Mouse (Mus musculus) adrenal gland, adult (tissue): ENCODE results near the gene Ski.
"Not testable (repeated sequence)": the region's sequence is repeated elsewhere in the genome, so short reads cannot be mapped to it uniquely, and the experiment has no call there.

Source experiments
- DNase-seq, 2 experiments: peaks; one replicate each; pipeline ENCODE4 v3.0.0; 2022 to 2023; ENCODE audit warnings: low spot score in 1 of 2; ENCODE audit not compliant: inconsistent age in 2 of 2

Gene Ski

DNA sequence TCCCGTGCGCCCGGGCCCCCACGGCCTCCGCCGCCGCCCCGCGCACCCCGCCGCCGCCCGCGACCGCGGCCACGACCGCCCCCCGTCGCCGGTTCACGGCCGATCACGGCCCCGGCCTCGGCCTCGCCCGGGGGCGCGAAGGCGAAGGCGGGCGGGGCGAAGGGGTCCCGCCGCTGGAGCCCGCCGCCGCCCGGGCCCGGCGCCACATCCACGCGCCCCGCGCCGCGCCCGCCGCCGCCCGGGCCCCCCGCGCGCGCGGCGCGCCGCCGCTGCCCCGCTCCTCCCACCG lies at the start of gene Ski:
Ski (minus strand) TSS at position 41 of the 289 bp plus-strand sequence.
- DNase-seq, result no peak

DNA sequence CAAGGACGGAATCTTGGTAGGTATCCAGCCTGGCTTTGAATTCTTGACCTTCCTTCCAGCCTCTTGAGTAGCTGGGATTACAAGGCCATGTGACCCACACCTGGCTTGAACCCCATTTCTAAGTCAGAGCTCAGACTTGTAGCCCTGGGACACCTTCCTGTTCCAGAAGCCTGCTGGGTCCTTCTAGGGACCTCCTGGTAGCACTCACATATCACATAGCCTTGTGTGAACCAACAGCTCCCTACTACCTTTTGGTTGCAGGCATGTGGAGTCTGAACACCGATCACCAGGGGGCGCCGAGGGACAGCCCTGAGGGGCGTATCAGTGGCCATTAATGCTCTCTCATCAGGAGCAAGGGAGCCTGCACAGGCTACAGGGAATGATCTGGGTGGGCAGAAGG lies 46.0 kb upstream of the Ski start:
- DNase-seq, result peak; percentile 64 to 85

DNA sequence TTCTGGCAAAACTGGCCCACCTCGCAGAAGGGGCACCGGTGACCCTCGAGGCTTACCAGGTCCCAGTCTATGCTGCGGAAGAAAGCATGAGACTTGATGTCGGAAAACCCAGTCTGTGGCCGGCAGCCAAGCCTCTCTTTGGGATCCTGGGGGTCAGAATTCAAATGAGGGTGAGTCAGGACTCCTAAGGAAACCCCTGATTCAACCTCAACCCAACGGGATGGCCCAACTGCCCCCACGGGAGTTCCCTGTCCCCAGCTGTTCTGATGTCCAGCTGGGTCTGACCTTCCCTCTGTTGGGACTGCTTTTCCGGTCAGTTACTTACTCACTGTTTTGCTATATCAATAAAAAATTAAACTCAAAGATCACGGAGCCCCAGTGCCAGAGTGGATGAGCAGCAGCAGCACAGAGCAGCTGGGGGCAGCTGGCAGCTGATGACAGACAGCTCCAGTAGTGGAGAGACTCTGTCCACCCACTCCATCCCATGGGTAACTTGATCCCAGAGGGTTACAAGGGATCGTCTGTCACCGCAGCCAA lies 45.3 kb upstream of the Ski start:
- no peak for DNase-seq

DNA sequence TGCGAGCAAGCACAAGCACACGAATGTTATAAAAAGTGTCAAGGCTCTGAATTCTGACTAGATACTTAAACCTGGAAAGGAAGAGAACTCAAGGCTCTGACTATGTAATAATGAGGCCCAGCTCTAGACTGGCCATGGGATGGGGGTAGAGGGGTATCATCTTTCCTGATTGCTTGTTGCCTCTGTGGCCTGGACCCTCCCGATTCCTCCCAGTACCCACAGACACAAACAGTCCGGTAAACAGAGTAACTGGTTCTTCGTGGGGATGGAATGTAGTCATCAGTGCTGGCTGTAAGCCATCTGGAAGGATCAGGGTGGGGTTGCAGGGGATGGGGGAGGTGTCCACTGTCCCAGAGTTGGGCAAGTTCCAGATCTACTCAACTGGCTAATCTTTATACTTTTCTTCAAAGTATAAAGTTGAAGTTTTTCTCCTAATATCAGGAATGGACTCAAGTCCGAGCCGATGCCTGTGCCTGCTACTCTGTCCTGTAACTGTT lies 44.7 kb upstream of the Ski start:
- peak in 1 of 2 experiments; percentile 47 for DNase-seq

DNA sequence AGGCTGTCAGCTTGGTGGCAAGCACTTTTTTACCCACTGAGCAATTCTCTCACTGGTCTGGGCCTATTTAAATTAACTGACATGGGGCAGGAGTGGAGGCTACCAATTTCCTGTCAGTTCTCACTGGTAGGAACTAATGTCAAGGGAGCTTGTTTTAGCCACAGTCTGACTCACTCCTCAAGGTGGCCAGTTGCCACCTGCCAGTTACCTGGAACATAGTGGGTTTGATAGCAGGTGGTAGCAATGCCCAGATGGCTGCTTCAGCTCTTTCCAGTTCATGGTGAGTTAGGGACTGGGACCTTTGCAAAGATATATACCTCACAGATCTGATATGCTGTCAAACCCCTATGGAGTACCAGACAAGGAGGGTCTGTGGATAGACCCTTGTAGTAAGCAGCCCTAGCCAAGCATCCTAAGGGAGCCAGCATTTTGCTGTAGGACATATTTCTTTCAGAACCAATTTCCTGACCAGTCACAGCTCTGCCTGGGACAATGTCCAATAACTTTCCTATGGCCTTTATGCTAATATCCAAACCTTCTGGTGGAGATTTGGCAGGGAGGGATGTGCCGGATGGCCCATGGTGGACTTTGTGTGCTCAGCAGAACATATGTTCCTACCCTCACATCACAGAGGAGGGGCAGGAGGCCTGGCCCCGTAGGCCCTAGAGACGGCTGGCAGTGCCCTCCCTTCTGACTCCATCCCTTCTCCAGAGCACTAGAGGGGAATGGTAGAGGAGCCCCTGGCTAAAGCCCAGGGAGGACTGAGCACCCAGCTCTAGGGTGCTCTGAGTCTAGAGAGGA lies 42.3 kb upstream of the Ski start:
- no peak for DNase-seq

DNA sequence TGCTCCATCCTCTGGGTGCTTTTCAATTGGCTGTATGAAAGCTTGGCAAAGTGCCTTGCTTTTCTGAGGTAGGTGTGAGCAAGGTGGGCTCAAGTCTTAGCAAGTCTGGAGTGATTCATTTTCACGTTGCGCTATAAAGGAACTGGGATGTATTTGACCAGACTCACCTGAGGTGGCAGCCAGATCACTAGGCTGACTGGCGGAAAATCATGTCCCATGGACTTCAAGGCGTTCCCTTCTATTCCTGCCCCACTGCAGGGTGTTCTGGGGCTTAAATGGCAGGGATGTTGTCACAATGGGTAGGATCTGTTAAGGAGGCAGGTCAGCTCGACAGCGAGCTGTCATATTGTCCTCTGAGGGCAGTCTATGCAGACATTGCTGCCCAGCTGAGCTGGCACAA lies 29.9 kb upstream of the Ski start:
- DNase-seq, result no peak

DNA sequence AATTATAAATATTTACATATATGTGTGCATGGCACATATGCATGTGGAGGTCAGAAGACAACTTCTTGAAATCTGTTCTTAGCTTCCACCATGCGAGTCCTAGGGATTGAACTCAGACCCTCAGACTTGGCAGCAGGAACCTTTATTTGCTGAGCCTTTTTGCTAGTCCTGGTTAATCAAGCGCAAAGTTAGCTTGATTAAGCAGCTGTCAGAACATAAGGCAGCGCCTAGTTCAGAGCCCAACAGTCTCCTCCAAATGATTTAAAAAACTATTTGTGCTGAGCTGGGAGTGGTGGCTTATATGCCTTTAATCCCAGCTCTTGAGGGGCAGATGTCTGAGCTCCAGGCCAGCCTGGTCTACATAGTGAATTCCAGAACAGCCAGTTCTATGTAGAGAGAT lies 28.8 kb upstream of the Ski start:
- no peak for DNase-seq

DNA sequence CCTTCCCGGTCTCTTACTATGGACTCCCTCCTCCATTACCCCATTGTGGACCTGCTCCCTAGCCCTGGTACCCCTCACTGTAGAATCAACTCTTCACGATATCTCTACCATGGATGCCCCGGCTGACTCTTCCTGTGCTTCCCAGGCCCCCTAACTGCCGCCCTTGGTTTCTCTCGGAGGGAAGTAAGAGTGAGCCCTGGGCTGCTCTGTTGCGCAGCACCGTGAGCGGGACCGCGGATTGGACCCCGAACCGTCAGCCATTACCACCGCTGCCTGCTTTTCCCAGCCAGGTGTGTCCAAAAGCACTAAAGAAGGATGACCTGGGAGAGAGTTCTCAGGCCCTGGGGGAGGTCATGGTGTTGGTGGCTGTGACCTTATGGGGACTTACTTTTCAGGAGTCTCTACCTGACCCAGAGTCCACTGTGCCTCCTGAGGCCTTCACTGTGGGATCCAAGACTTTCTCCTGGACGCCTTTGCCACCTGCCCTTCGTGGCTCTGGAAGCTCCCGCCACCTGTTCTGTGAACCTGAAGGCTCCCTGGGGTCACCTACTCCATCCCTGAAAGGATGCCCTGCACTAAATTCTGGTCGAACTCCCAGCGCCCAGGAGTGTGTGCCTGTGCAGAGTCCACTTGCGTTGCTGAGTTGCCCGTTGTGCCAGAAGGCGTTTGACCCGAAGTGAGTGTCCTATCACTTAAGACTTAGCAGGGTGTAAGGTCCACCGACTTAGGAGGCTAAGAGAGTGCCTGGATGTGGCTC lies 28.1 kb upstream of the Ski start:
- DNase-seq, result peak; percentile 35 to 79

DNA sequence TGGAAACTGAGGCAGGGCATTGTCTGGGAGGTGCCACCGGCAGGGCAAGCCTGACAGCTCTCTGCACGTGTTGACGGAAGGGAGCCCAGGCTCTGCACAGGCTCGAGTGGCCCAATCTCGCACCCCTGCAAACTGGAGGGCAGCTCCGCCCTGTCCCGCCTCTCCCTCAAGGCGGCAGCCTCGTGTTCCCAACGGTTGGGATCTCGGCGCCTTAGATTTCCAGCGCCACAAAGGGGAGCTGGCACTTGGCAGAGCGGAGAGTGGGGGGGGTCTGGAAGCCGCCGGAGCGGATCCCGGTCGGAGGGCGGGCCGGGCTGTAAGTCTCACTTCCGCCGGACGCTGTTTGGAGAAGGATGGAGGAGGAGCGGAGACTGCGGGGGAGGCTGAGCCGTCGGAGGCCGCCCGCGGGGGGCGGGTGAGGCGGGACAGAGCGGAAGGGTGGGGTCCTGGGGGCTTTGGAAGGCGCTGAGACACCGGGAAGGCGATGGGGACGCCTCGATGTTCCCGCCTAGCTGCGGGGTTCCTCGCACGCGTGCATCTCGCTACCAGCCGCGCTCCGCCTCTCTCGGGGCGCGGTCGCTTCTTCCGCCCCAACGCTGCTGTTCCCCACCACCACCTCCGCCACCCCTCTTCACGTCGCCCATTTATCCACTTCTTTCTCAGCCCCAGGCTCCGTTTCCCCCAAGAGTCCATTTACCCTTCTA lies 27.4 kb upstream of the Ski start, which contains the start of gene Faap20:
Faap20 (plus strand) TSS at position 155 of the 704 bp plus-strand sequence.
- peak; percentile 92 to 97 for DNase-seq

DNA sequence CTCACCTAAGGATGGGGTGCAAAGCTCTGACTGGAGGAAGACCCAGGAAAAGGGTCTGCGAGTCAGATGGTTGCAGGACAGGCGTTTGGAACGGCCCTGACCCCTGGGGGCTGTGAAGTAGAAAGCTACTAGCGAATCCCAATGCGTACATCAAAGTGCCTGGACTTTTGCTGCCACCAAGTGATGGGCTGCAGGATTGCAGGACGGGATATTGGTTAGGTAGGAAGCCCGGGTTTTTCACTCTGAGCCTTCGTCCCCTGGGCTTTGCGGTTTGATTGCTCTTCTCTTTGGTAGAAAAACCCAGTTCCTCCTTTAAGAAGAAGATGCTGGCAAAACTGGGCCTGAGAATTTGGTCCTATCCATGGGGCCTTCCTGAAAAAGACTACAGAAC lies 26.9 kb upstream of the Ski start:
- DNase-seq, result peak; percentile 90 to 98

DNA sequence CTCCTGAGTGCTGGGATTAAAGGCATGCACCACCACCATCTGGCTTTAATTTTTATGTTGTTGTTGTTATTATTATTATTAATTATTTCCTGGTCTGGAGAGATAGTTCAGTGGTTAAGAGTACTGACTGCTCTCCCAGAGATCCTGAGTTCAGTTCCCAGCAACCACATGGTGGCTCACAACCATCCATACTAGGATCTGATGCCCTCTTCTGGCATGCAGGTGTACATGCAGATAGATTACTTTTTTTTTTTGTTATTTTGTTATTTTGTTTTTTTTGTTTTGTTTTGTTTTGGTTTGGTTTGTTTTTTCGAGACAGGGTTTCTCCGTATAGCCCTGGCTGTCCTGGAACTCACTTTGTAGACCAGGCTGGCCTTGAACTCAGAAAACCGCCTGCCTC lies 25.7 kb upstream of the Ski start:
- not testable (repeated sequence) for DNase-seq

DNA sequence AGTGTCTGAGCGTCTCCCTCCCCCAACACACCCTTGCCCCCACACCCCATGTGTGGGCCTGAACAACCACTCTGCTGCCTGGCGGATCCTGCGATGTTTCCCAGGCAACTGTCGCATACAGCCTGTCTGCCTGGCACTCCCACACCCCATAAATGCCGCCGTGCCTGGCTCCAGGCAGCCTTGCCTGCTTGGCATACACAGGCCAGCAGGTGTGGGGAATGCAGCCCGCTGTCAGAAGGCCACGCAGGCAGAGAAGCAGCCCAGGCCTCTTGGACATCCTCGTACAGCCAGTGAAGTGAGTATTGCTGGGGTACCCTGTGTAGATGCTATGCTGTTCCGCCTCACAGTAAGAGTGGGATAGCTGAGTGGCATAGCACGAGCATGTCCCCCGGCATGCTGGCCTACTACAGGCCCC lies 24.3 kb upstream of the Ski start:
- DNase-seq, result no peak

DNA sequence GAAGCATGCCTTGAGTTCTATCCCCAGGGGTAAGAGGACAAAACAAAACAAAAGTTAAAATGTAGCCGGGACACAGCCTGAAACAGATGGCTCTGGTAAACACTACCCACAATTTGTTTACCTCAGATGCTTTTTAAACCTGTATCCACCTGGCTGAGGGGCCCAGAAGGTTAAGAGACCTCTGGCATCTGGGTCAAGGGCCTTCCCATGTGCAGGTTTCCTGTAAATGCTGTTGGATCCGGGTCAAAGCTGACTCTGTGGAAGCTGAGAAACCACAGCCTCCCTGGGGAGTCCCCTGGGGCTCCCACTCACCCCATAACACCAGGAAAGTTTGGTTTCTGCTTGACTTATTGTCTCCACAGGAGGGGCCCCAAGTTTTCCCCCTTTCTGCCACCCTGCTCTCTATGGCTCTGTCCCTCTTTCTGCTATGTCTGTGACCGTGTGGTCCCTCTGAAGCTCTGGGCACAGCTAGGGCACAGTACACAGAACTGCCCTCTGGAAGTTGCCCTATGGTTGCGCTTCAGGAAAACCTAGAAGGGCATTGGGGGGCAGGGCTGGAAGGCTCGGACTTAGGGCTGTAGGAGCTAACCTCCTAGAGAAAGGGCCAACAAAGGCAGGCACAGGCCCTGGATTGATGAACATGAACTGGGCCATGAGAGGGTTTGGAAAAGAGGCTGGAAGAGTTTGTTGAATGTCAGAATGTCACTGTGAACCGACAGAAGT lies 23.5 kb upstream of the Ski start:
- no peak for DNase-seq

DNA sequence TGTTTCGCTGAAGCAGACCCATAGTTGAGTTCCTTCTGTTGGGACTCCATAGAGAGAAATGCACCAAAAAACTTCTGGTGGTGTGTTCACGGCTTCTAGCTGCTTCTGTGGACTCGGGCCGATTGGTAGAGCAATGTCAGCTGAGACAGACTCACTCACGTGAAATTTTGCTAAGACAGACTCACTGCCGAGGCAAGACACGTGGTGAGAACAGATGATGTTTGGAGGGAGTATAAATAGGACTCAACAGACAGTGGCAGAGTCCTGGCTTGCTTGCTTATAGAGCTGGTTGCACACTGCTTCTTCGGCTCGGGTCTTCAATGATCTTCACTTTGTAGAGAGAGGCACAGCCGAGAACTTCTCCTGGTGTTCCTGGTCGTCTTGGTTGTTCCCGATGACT lies 20.8 kb upstream of the Ski start:
- no peak for DNase-seq

DNA sequence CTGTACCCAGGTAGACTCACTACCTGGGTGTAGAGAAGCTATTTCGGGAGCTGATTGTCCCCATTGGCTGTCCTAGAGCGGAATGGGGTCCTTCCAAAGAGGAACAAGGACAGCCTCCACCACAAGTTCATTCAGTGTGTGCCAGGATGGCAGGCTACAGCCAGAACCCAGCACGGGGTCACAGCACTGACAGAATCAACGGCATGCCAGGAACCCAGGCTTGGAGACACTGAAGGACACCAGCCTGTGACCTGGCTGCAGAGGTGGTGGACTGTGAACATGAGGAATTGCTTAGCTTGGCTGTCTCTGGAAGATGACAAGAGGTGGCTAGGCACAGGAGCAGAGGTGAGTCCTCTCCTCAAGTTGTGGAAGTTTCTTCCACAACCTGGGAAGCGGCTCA lies 19.9 kb upstream of the Ski start:
- no peak for DNase-seq

DNA sequence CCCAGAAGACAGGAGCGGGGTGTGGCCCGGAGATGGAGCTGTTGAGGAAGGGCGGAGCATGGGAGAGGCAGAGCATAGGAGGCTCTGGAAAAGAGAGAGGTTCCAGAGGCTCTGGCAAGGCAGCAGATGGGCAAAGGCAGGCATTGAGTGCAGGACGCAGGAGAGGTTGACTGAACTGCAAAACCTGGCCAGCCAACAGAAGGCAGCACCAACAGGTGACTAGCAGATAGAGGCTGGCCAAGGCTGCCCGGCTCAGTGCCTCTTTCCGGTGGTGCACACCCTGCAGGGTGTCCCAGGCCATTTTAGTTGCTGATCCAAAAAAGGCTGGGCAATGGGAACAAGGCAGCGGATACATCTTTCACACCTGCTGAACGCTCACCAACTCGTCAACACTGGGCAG lies 19.4 kb upstream of the Ski start:
- DNase-seq, result no peak

DNA sequence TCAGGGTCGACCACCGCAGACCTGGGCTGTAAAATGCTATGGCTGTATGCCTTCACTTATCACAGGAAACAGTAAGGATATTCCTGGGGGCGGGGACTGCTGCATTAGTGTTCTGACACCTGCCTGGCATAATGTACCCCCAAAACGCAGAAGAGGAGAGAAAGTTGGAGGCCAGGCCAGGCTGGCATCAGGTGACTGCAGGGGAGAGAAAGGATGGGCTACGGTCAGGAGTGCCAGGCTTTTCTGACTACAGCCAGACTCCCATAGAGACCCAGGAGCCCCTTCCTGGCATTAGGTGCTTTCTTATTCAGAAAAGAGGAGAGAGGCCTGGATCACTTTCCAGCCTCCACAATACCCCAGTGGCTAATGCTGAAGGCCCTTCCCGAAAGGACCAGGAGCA lies 17.1 kb upstream of the Ski start:
- no peak for DNase-seq

DNA sequence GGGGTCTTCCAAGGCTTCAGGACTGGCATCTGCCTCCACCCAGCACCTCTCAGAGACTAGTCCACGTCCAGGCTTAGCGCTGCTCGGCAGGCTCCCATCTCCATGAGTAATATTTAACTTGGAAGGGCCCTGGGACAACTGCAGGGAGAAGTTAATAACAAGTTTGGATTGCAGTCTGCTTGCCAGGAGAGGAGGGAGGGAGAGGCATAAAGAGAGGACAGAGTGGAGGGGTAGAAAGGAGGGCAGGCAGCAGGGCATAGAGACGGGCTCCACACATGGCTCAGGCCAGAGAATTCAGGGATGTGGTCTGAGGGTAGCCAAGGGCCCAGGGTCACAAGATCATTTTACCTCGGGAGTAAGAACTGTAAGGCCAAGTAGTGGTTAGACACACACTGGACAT lies 15.9 kb upstream of the Ski start:
- DNase-seq, result peak in 1 of 2 experiments; percentile 23

DNA sequence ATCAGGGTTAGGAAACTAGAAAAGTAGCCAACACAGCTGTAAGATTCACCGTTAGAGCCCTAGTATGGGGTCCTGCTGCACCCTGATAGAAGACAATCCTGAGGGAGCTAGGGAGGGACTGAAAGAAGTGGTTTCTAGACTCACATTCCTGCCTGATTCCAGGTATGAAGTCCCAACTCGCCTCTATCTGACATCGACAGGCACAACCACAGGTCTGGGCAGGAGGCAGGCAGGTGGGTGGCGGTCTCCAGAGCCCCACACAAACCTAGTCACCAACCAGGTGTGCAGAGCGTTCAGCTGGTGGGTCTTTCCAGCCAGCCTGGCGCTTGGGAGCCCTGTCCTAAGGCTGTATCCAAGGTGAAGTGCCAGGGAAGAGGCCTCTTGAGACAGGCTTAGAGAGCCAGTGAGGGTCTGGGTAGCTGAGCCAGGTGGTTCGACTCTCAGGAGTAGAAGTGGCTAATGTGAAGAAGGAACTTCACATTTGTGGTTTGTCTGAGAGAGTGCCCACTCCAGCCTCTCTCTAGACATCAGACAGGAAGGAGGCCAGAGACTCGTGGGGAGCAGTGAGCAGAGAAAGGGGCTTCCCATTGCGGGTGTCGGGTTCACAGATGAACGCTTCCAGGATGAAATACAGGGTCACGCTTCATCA lies 14.5 kb upstream of the Ski start:
- DNase-seq, result no peak
